Mouse (Mus musculus) embryonic fibroblast, embryonic 13.5 days (primary cell): Measurements from ENCODE around the gene Tnfrsf4.

Experiments
- CTCF ChIP-seq: IDR thresholded peaks from 2 replicates; pipeline ENCODE4 v1.5.1; 2011; ENCODE audit warnings: mild to moderate bottlenecking, control low read depth, low read length, moderate library complexity, borderline replicate concordance; ENCODE audit not compliant: insufficient read depth
- POLR2A ChIP-seq: IDR thresholded peaks from 2 replicates; pipeline ENCODE4 v1.6.1; 2011; ENCODE audit warnings: low read depth, mild to moderate bottlenecking, control low read depth, low read length, moderate library complexity

DNA sequence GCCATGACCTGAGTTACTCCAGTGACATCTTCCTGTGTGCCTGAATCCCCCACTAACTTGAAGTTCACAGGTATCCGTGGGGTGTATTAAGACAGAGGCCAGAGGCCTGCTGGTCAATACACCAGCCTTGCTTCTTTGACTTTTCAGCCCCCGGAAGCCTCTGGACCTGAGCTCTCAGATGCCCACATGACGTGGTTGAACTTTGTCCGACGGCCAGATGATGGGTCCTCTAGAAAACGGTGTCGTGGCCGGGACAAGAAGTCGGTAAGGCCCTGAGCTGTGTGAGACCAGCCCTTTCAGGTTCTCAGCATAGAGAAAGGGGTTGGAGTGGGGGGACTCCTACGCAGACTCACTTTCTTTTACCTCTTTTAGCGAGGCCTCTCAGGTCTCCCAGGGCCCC lies 49.2 kb upstream of the Tnfrsf4 start:
- TF ChIP-seq POLR2A (no peak), CTCF (no peak)
